Mouse (Mus musculus): ENCODE measurements around the gene Kif26b. TPM values are rescaled to one million over a fixed set of nuclear protein-coding genes. Genes with fewer than 3 reads are reported as not detected.

Kif26b gene
- polyA plus RNA-seq, 1 experiment from 2014 or later, result 8.7 TPM

GRCm38 (mm10) chr1:178496841-178497240, 32.1 kb upstream of the Kif26b start:
- Histone ChIP-seq H3K27me3 (replicated peaks; ENCODE audit: control insufficient read depth, insufficient read depth, low read length) (no peaks in the 10 kb centered on the region), H3K4me3 (ENCODE audit: low read length) (no peak overlapping the region), H3K9ac (ENCODE audit: low read depth, low read length) (no peak overlapping the region), H3K27ac (ENCODE audit: low read depth, low read length) (no peak overlapping the region), H3K36me3 (ENCODE audit: control insufficient read depth, insufficient read depth, low read length) (no peaks in the 10 kb centered on the region), H3K4me2 (ENCODE audit: low read length) (no peak overlapping the region), H3K9me3 (ENCODE audit: control insufficient read depth, low read length) (no peaks in the 10 kb centered on the region), H3K4me1 (ENCODE audit: control insufficient read depth, insufficient read depth, low read depth, low read length) (no peaks in the 10 kb centered on the region)
- ATAC-seq, result no peak
- WGBS, result 36% methylated on average over 1 of the region's 1 CpGs

- no peak overlapping the region for H3K27ac ChIP-seq (ENCODE audit: low read depth, low read length)
- no peaks in the 10 kb centered on the region for H3K27me3 ChIP-seq (replicated peaks; ENCODE audit: control insufficient read depth, insufficient read depth, low read length)
- H3K9me3 ChIP-seq (ENCODE audit: control insufficient read depth, low read length), result no peaks in the 10 kb centered on the region
- H3K36me3 ChIP-seq (ENCODE audit: control insufficient read depth, insufficient read depth, low read length), result no peaks in the 10 kb centered on the region
- H3K4me2 ChIP-seq (ENCODE audit: low read length), result no peak overlapping the region
- 96% methylated on average over 8 of the region's 8 CpGs for WGBS
- H3K4me3 ChIP-seq (ENCODE audit: low read length), result no peak overlapping the region
- no peak overlapping the region for H3K9ac ChIP-seq (ENCODE audit: low read depth, low read length)
- ATAC-seq, result no peak
- no peaks in the 10 kb centered on the region for H3K4me1 ChIP-seq (ENCODE audit: control insufficient read depth, insufficient read depth, low read depth, low read length)
These were observed 22.0 kb upstream of the Kif26b start for GRCm38 (mm10) chr1:178506938-178507337.

GRCm38 (mm10) chr1:178512323-178513031, 16.4 kb upstream of the Kif26b start:
- Histone ChIP-seq H3K4me3 (ENCODE audit: low read length) (no peak overlapping the region), H3K4me1 (ENCODE audit: control insufficient read depth, insufficient read depth, low read depth, low read length) (peaks cover 5% of the 10 kb centered on the region; the same call in 1 of the 2 replicates), H3K36me3 (ENCODE audit: control insufficient read depth, insufficient read depth, low read length) (no peaks in the 10 kb centered on the region), H3K27me3 (replicated peaks; ENCODE audit: control insufficient read depth, insufficient read depth, low read length) (no peaks in the 10 kb centered on the region), H3K9me3 (ENCODE audit: control insufficient read depth, low read length) (no peaks in the 10 kb centered on the region), H3K27ac (ENCODE audit: low read depth, low read length) (no peak overlapping the region), H3K4me2 (ENCODE audit: low read length) (no peak overlapping the region), H3K9ac (ENCODE audit: low read depth, low read length) (no peak overlapping the region)
- ATAC-seq, result no peak
- 39% methylated on average over 7 of the region's 7 CpGs for WGBS

- Histone ChIP-seq H3K27ac (ENCODE audit: low read depth, low read length) (no peak overlapping the region), H3K9me3 (ENCODE audit: control insufficient read depth, low read length) (no peaks in the 10 kb centered on the region), H3K4me3 (ENCODE audit: low read length) (no peak overlapping the region), H3K9ac (ENCODE audit: low read depth, low read length) (no peak overlapping the region), H3K4me1 (ENCODE audit: control insufficient read depth, insufficient read depth, low read depth, low read length) (peaks cover 5% of the 10 kb centered on the region; the same call in 1 of the 2 replicates), H3K4me2 (ENCODE audit: low read length) (no peak overlapping the region), H3K27me3 (replicated peaks; ENCODE audit: control insufficient read depth, insufficient read depth, low read length) (no peaks in the 10 kb centered on the region), H3K36me3 (ENCODE audit: control insufficient read depth, insufficient read depth, low read length) (no peaks in the 10 kb centered on the region)
- ATAC-seq, result no peak
- WGBS, result 46% methylated on average over 5 of the region's 8 CpGs
These were observed 15.0 kb upstream of the Kif26b start for GRCm38 (mm10) chr1:178513954-178514353.

GRCm38 (mm10) chr1:178515839-178516238, 13.1 kb upstream of the Kif26b start:
- no peak for ATAC-seq
- no peak overlapping the region for H3K9ac ChIP-seq (ENCODE audit: low read depth, low read length)
- no peaks in the 10 kb centered on the region for H3K27me3 ChIP-seq (replicated peaks; ENCODE audit: control insufficient read depth, insufficient read depth, low read length)
- H3K27ac ChIP-seq (ENCODE audit: low read depth, low read length), result no peak overlapping the region
- no peaks in the 10 kb centered on the region for H3K9me3 ChIP-seq (ENCODE audit: control insufficient read depth, low read length)
- no peak overlapping the region for H3K4me2 ChIP-seq (ENCODE audit: low read length)
- 83% methylated on average over 2 of the region's 2 CpGs for WGBS
- H3K4me3 ChIP-seq (ENCODE audit: low read length), result no peak overlapping the region
- peaks cover 5% of the 10 kb centered on the region; the same call in 1 of the 2 replicates for H3K4me1 ChIP-seq (ENCODE audit: control insufficient read depth, insufficient read depth, low read depth, low read length)
- H3K36me3 ChIP-seq (ENCODE audit: control insufficient read depth, insufficient read depth, low read length), result no peaks in the 10 kb centered on the region

- no peaks in the 10 kb centered on the region for H3K36me3 ChIP-seq (ENCODE audit: control insufficient read depth, insufficient read depth, low read length)
- no peaks in the 10 kb centered on the region for H3K27me3 ChIP-seq (replicated peaks; ENCODE audit: control insufficient read depth, insufficient read depth, low read length)
- no peak overlapping the region for H3K27ac ChIP-seq (ENCODE audit: low read depth, low read length)
- H3K4me3 ChIP-seq (ENCODE audit: low read length), result no peak overlapping the region
- no peaks in the 10 kb centered on the region for H3K4me1 ChIP-seq (ENCODE audit: control insufficient read depth, insufficient read depth, low read depth, low read length)
- H3K9me3 ChIP-seq (ENCODE audit: control insufficient read depth, low read length), result no peaks in the 10 kb centered on the region
- peak; percentile 63 for ATAC-seq
- WGBS, result 35% methylated on average over 5 of the region's 5 CpGs
- H3K9ac ChIP-seq (ENCODE audit: low read depth, low read length), result no peak overlapping the region
- no peak overlapping the region for H3K4me2 ChIP-seq (ENCODE audit: low read length)
These were observed 6.5 kb upstream of the Kif26b start for GRCm38 (mm10) chr1:178522389-178522788.

GRCm38 (mm10) chr1:178523152-178523551, 5.8 kb upstream of the Kif26b start:
- H3K4me2 ChIP-seq (ENCODE audit: low read length), result no peak overlapping the region
- ATAC-seq, result no peak
- no peak overlapping the region for H3K27ac ChIP-seq (ENCODE audit: low read depth, low read length)
- H3K9me3 ChIP-seq (ENCODE audit: control insufficient read depth, low read length), result no peaks in the 10 kb centered on the region
- H3K9ac ChIP-seq (ENCODE audit: low read depth, low read length), result no peak overlapping the region
- H3K4me1 ChIP-seq (ENCODE audit: control insufficient read depth, insufficient read depth, low read depth, low read length), result peaks cover 3% of the 10 kb centered on the region; the same call in 1 of the 2 replicates
- no peak overlapping the region for H3K4me3 ChIP-seq (ENCODE audit: low read length)
- no peaks in the 10 kb centered on the region for H3K27me3 ChIP-seq (replicated peaks; ENCODE audit: control insufficient read depth, insufficient read depth, low read length)
- WGBS, result 59% methylated on average over 5 of the region's 5 CpGs
- H3K36me3 ChIP-seq (ENCODE audit: control insufficient read depth, insufficient read depth, low read length), result no peaks in the 10 kb centered on the region

- no peaks in the 10 kb centered on the region for H3K27me3 ChIP-seq (replicated peaks; ENCODE audit: control insufficient read depth, insufficient read depth, low read length)
- H3K9ac ChIP-seq (ENCODE audit: low read depth, low read length), result peak overlapping the region; percentile 85
- peak overlapping the region; percentile 73 for H3K4me3 ChIP-seq (ENCODE audit: low read length)
- H3K4me2 ChIP-seq (ENCODE audit: low read length), result peak overlapping the region; percentile 99
- peaks cover 7% of the 10 kb centered on the region for H3K4me1 ChIP-seq (ENCODE audit: control insufficient read depth, insufficient read depth, low read depth, low read length)
- peak; percentile 25; the same call in 1 of the 2 replicates for ATAC-seq
- peak overlapping the region; percentile 94 for H3K27ac ChIP-seq (ENCODE audit: low read depth, low read length)
- WGBS, result under 1% methylated on average over 21 of the region's 21 CpGs
- no peaks in the 10 kb centered on the region for H3K9me3 ChIP-seq (ENCODE audit: control insufficient read depth, low read length)
- H3K36me3 ChIP-seq (ENCODE audit: control insufficient read depth, insufficient read depth, low read length), result no peaks in the 10 kb centered on the region
These were observed 1.8 kb upstream of the Kif26b start for GRCm38 (mm10) chr1:178527185-178527546.

GRCm38 (mm10) chr1:178527547-178528361, 1.2 kb upstream of the Kif26b start:
- Histone ChIP-seq H3K4me2 (ENCODE audit: low read length) (peak overlapping the region; percentile 99), H3K4me1 (ENCODE audit: control insufficient read depth, insufficient read depth, low read depth, low read length) (peaks cover 7% of the 10 kb centered on the region), H3K4me3 (ENCODE audit: low read length) (peak overlapping the region; percentile 73), H3K27ac (ENCODE audit: low read depth, low read length) (peak overlapping the region; percentile 94), H3K9ac (ENCODE audit: low read depth, low read length) (peak overlapping the region; percentile 85), H3K36me3 (ENCODE audit: control insufficient read depth, insufficient read depth, low read length) (no peaks in the 10 kb centered on the region), H3K27me3 (replicated peaks; ENCODE audit: control insufficient read depth, insufficient read depth, low read length) (no peaks in the 10 kb centered on the region), H3K9me3 (ENCODE audit: control insufficient read depth, low read length) (no peaks in the 10 kb centered on the region)
- under 1% methylated on average over 55 of the region's 59 CpGs for WGBS
- ATAC-seq, result peak; percentile 40

All from hindbrain, embryonic 16.5 days (tissue).